Mouse (Mus musculus): ENCODE measurements around the gene Dera. TPM values are rescaled to one million over a fixed set of nuclear protein-coding genes. Genes with fewer than 3 reads are reported as not detected.

The Dera gene
- total RNA-seq, 2 experiments from 2014 or later = 14.4 to 16.2 TPM

- intact Hi-C loops (cut with DNase I) = loop anchor here (10.0 kb wide), 1 partner anchor 251 kb away; no protein-coding TSS in a partner anchor
- no peak for DNase-seq
Measured at GRCm38 (mm10) chr6:137803456-137804005, 49.2 kb downstream of the Dera start.

GRCm38 (mm10) chr6:137804121-137804520 is 49.8 kb downstream of the Dera start:
- no peak for DNase-seq
- intact Hi-C loops (cut with DNase I) = loop anchor here (10.0 kb wide), 1 partner anchor 251 kb away; no protein-coding TSS in a partner anchor

GRCm38 (mm10) chr6:137804606-137805005 is 50.3 kb downstream of the Dera start:
- no peak for DNase-seq
- intact Hi-C loops (cut with DNase I) = loop anchor here (10.0 kb wide), 1 partner anchor 250 kb away; no protein-coding TSS in a partner anchor

GRCm38 (mm10) chr6:137806342-137806741 is 52.0 kb downstream of the Dera start:
- intact Hi-C loops (cut with DNase I) = loop anchor here (10.0 kb wide), 1 partner anchor 248 kb away; no protein-coding TSS in a partner anchor
- DNase-seq = no peak

- intact Hi-C loops (cut with DNase I) = loop anchor here (10.0 kb wide), 1 partner anchor 248 kb away; no protein-coding TSS in a partner anchor
- DNase-seq = no peak
Measured at GRCm38 (mm10) chr6:137806806-137807205, 52.5 kb downstream of the Dera start.

- DNase-seq = no peak
- intact Hi-C loops (cut with DNase I) = loop anchor here (10.0 kb wide), 1 partner anchor 248 kb away; no protein-coding TSS in a partner anchor
Measured at GRCm38 (mm10) chr6:137807296-137807695, 53.0 kb downstream of the Dera start.

- intact Hi-C loops (cut with DNase I) = loop anchor here (10.0 kb wide), 1 partner anchor 246 kb away; no protein-coding TSS in a partner anchor
- DNase-seq = no peak
Measured at GRCm38 (mm10) chr6:137808706-137809105, 54.4 kb downstream of the Dera start.

- intact Hi-C loops (cut with DNase I) = no loop called here
- DNase-seq = no peak
Measured at GRCm38 (mm10) chr6:137810136-137810535, 55.8 kb downstream of the Dera start.

- intact Hi-C loops (cut with DNase I) = no loop called here
- DNase-seq = no peak
Measured at GRCm38 (mm10) chr6:137814006-137814405, 59.7 kb downstream of the Dera start.

GRCm38 (mm10) chr6:137816508-137816907 is 62.2 kb downstream of the Dera start:
- no peak for DNase-seq
- intact Hi-C loops (cut with DNase I) = no loop called here

GRCm38 (mm10) chr6:137822550-137822949 is 68.2 kb downstream of the Dera start:
- DNase-seq = no peak
- intact Hi-C loops (cut with DNase I) = no loop called here

GRCm38 (mm10) chr6:137824046-137825021 is 70.0 kb downstream of the Dera start:
- no peak for DNase-seq
- intact Hi-C loops (cut with DNase I) = no loop called here

GRCm38 (mm10) chr6:137825022-137825613 is 70.8 kb downstream of the Dera start:
- intact Hi-C loops (cut with DNase I) = no loop called here
- no peak for DNase-seq

- DNase-seq = no peak
- intact Hi-C loops (cut with DNase I) = no loop called here
Measured at GRCm38 (mm10) chr6:137829056-137829776, 74.9 kb downstream of the Dera start.

GRCm38 (mm10) chr6:137836799-137837198 is 82.5 kb downstream of the Dera start:
- DNase-seq = no peak
- intact Hi-C loops (cut with DNase I) = no loop called here

- DNase-seq = no peak
- intact Hi-C loops (cut with DNase I) = no loop called here
Measured at GRCm38 (mm10) chr6:137843337-137843736, 89.0 kb downstream of the Dera start.

GRCm38 (mm10) chr6:137857198-137858194 is 103.2 kb downstream of the Dera start:
- intact Hi-C loops (cut with DNase I) = no loop called here
- DNase-seq = no peak

- intact Hi-C loops (cut with DNase I) = no loop called here
- DNase-seq = no peak
Measured at GRCm38 (mm10) chr6:137869903-137870580, 115.7 kb downstream of the Dera start.

GRCm38 (mm10) chr6:137870667-137871066 is 116.3 kb downstream of the Dera start:
- DNase-seq = no peak
- intact Hi-C loops (cut with DNase I) = no loop called here
